Mouse (Mus musculus): ENCODE measurements around the gene Rps4x.

DNA sequence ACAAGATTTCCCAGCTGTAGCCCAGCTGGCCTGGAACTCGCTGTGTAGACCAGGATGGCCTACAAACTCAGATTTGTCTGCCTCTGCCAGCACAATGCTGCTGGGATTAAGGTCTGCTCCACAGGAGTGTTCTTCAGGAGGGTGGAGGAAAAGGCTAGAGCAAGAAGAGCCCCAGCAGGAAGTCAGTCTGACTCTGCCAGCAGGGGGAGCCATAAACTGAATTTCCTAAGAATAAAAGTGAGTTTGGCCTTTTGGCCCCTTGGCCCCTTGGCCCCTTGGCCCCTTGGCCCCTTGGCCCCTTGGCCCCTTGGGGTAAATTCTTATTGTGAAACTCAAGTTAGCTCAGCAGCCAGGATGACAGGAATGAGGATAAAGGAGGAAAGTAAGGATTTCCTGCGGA lies 29.4 kb downstream of the Rps4x start:
- no peak for TF ChIP-seq GATA1 (IDR thresholded peaks at IDR 0.05; ENCODE audit: borderline replicate concordance, low read length)
- no peak for TF ChIP-seq FLI1 (IDR thresholded peaks at IDR 0.05; ENCODE audit: low read length)

All from megakaryocyte, embryonic 14.5 days (primary cell).